Mouse (Mus musculus) spleen, postnatal 14 days (tissue): Measurements from ENCODE around the gene Ube2l6.

Source experiments
- DNase-seq, 2 experiments: peaks; one replicate each; pipeline ENCODE4 v3.0.0; 2021 to 2022; ENCODE audit warnings: low spot score in 2 of 2

Gene Ube2l6

GRCm38 (mm10) chr2:84798493-84798921 lies at the start of gene Ube2l6:
Ube2l6 (plus strand) TSS chr2:84798828.
- peak; percentile 77 to 80 for DNase-seq

GRCm38 (mm10) chr2:84750115-84750514 lies 48.5 kb upstream of the Ube2l6 start:
- no peak for DNase-seq

- no peak for DNase-seq
These were observed 42.4 kb upstream of the Ube2l6 start for GRCm38 (mm10) chr2:84756245-84756644.

GRCm38 (mm10) chr2:84757026-84757682 lies 41.5 kb upstream of the Ube2l6 start:
- no peak for DNase-seq

GRCm38 (mm10) chr2:84758542-84759127 lies 40.0 kb upstream of the Ube2l6 start:
- no peak for DNase-seq

GRCm38 (mm10) chr2:84760777-84761176 lies 37.9 kb upstream of the Ube2l6 start:
- DNase-seq: no peak

GRCm38 (mm10) chr2:84761309-84761708 lies 37.3 kb upstream of the Ube2l6 start:
- no peak for DNase-seq

GRCm38 (mm10) chr2:84761840-84762239 lies 36.8 kb upstream of the Ube2l6 start:
- DNase-seq: no peak

GRCm38 (mm10) chr2:84762295-84762694 lies 36.3 kb upstream of the Ube2l6 start:
- DNase-seq: no peak

- no peak for DNase-seq
These were observed 35.8 kb upstream of the Ube2l6 start for GRCm38 (mm10) chr2:84762818-84763217.

- DNase-seq: no peak
These were observed 28.1 kb upstream of the Ube2l6 start for GRCm38 (mm10) chr2:84770501-84770900.

GRCm38 (mm10) chr2:84772454-84772853 lies 26.2 kb upstream of the Ube2l6 start:
- no peak for DNase-seq

- no peak for DNase-seq
These were observed 25.4 kb upstream of the Ube2l6 start for GRCm38 (mm10) chr2:84773195-84773594.

GRCm38 (mm10) chr2:84774751-84775150 lies 23.9 kb upstream of the Ube2l6 start:
- DNase-seq: no peak

GRCm38 (mm10) chr2:84775241-84775640 lies 23.4 kb upstream of the Ube2l6 start, which contains the start of gene Serping1:
Serping1 (minus strand) TSS chr2:84775444.
- DNase-seq: no peak

- no peak for DNase-seq
These were observed 23.0 kb upstream of the Ube2l6 start for GRCm38 (mm10) chr2:84775665-84776064.

GRCm38 (mm10) chr2:84777706-84778105 lies 20.9 kb upstream of the Ube2l6 start:
- no peak for DNase-seq

- no peak for DNase-seq
These were observed 19.4 kb upstream of the Ube2l6 start for GRCm38 (mm10) chr2:84779210-84779609.

GRCm38 (mm10) chr2:84783315-84783714 lies 15.3 kb upstream of the Ube2l6 start:
- no peak for DNase-seq

- DNase-seq: no peak
These were observed 14.6 kb upstream of the Ube2l6 start for GRCm38 (mm10) chr2:84783840-84784566.

- no peak for DNase-seq
These were observed 10.3 kb upstream of the Ube2l6 start for GRCm38 (mm10) chr2:84788316-84788715.

GRCm38 (mm10) chr2:84790418-84790817 lies 8.2 kb upstream of the Ube2l6 start:
- no peak for DNase-seq

- no peak for DNase-seq
These were observed 6.1 kb upstream of the Ube2l6 start for GRCm38 (mm10) chr2:84792516-84792915.
